Mouse (Mus musculus): ENCODE measurements around the gene Uggt2. TPM values are rescaled to one million over a fixed set of nuclear protein-coding genes. Genes with fewer than 3 reads are reported as not detected.

Uggt2 gene
- polyA plus RNA-seq (2015; fragmentation: Nextera tagmentation; extraction: Ambion mirVana): 15.7 and 16.7 TPM in 2 replicates

DNA sequence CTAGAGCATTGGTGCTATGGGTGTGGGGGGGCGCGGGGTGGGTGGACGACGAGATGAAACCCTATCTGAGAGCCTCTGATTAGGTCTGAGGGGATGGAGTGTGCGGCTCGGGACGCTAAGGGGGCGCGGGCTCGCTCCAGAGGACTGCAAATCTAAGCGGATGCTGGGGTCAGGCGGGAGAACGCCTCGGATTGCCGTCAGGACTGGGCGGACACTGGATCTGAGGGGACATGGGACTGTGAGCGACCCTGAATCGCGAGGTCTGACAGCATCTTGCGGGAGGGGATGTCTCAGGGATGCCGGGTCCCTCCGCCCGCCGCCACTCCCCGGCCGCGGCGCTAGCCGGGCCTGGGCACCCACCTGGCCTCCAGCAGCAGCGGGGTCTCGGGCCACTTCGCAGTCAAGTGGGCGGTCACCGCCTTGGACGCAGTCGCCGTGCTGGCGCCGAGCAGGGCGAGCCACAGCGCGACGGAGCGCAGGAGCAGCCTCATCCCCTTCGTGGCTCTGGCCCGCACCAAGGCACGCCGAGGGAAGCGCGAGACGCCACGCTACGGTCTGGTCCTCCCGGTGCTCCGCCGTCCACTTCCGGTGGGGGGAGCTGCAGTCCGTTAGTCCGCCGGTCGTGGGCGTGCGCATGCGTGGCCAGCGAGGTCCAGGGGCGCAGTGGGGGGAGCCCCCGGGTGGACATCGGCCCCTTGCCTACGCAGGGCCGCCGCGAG lies at the start of gene Uggt2:
TSS of gene Uggt2 (minus strand) at position 580 of the 719 bp plus-strand sequence.
- no peaks in the 10 kb centered on the region for H3K36me3 ChIP-seq (ENCODE audit: control insufficient read depth, insufficient read depth, low read length)
- ATAC-seq (ENCODE audit: low read depth): peak; percentile 95
- no peaks in the 10 kb centered on the region; the same call in 1 of the 2 replicates for H3K4me1 ChIP-seq (replicated peaks; ENCODE audit: control insufficient read depth, insufficient read depth, low read length)
- peak within 1 kb of the TSS; percentile 78 for H3K4me3 ChIP-seq (ENCODE audit: low read length)
- peak within 1 kb of the TSS; percentile 74 for H3K27ac ChIP-seq (ENCODE audit: low read length)
- peak within 1 kb of the TSS; percentile 86 for H3K9ac ChIP-seq (ENCODE audit: low read length)
- no peaks in the 10 kb centered on the region for H3K27me3 ChIP-seq (ENCODE audit: control insufficient read depth, insufficient read depth, low read depth, low read length)
- under 1% methylated on average over 60 of the region's 72 CpGs for WGBS
- peak within 1 kb of the TSS; percentile 93 for H3K4me2 ChIP-seq (ENCODE audit: low read depth, low read length)
- H3K9me3 ChIP-seq (ENCODE audit: control insufficient read depth, low read length): no peaks in the 10 kb centered on the region

DNA sequence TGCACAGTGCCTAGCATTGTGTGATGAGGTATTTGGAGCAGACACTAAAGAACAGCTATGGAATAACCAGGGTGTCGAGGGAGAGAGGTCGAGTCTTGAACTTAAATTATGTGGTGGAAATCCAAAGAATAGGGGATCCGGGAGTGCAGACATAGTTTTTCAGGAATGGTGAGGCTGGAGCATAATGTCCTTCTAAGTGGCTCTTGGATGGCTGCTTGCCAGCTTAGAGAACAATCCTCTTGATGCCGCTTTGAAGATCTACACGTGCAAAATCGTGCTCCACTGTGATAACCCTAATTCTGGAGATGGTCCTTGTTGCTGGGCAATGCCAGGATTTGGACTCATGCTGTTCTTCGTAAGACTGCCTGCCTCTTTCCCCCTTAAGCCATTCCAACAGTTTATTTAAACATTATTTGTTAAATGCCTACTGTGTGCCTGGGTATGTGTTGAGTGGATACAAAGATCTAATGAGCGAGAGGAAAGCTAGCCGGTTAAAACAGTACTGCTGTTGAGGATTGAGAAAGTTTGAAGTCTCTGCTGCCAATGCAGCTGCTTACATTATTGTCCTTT lies 40.2 kb upstream of the Uggt2 start:
- peaks cover 4% of the 10 kb centered on the region; the same call in 1 of the 2 replicates for H3K4me1 ChIP-seq (replicated peaks; ENCODE audit: control insufficient read depth, insufficient read depth, low read length)
- peaks cover 26% of the 10 kb centered on the region for H3K27me3 ChIP-seq (ENCODE audit: control insufficient read depth, insufficient read depth, low read depth, low read length)
- ATAC-seq (ENCODE audit: low read depth): no peak
- H3K4me3 ChIP-seq (ENCODE audit: low read length): peak overlapping the region; percentile 75
- H3K9me3 ChIP-seq (ENCODE audit: control insufficient read depth, low read length): no peaks in the 10 kb centered on the region
- WGBS: 29% methylated on average over 9 of the region's 9 CpGs
- H3K27ac ChIP-seq (ENCODE audit: low read length): no peak overlapping the region
- peak overlapping the region; percentile 78 for H3K9ac ChIP-seq (ENCODE audit: low read length)
- H3K4me2 ChIP-seq (ENCODE audit: low read depth, low read length): peak overlapping the region; percentile 97
- no peaks in the 10 kb centered on the region for H3K36me3 ChIP-seq (ENCODE audit: control insufficient read depth, insufficient read depth, low read length)

DNA sequence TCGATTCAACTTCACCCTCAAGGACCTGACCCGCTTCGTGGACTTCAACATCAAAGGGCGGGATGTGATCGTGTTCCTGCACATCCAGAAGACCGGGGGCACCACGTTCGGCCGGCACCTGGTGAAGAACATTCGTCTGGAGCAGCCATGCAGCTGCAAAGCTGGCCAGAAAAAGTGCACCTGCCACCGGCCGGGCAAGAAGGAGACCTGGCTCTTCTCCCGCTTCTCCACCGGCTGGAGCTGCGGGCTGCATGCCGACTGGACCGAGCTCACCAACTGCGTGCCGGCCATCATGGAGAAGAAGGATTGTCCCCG lies 39.5 kb upstream of the Uggt2 start:
- WGBS: under 1% methylated on average over 20 of the region's 20 CpGs
- ATAC-seq (ENCODE audit: low read depth): no peak
- Histone ChIP-seq H3K9ac (ENCODE audit: low read length) (peak overlapping the region; percentile 78), H3K36me3 (ENCODE audit: control insufficient read depth, insufficient read depth, low read length) (no peaks in the 10 kb centered on the region), H3K27me3 (ENCODE audit: control insufficient read depth, insufficient read depth, low read depth, low read length) (peaks cover 26% of the 10 kb centered on the region), H3K4me3 (ENCODE audit: low read length) (peak overlapping the region; percentile 75), H3K4me1 (replicated peaks; ENCODE audit: control insufficient read depth, insufficient read depth, low read length) (peaks cover 4% of the 10 kb centered on the region; the same call in 1 of the 2 replicates), H3K27ac (ENCODE audit: low read length) (no peak overlapping the region), H3K9me3 (ENCODE audit: control insufficient read depth, low read length) (no peaks in the 10 kb centered on the region), H3K4me2 (ENCODE audit: low read depth, low read length) (peak overlapping the region; percentile 97)

DNA sequence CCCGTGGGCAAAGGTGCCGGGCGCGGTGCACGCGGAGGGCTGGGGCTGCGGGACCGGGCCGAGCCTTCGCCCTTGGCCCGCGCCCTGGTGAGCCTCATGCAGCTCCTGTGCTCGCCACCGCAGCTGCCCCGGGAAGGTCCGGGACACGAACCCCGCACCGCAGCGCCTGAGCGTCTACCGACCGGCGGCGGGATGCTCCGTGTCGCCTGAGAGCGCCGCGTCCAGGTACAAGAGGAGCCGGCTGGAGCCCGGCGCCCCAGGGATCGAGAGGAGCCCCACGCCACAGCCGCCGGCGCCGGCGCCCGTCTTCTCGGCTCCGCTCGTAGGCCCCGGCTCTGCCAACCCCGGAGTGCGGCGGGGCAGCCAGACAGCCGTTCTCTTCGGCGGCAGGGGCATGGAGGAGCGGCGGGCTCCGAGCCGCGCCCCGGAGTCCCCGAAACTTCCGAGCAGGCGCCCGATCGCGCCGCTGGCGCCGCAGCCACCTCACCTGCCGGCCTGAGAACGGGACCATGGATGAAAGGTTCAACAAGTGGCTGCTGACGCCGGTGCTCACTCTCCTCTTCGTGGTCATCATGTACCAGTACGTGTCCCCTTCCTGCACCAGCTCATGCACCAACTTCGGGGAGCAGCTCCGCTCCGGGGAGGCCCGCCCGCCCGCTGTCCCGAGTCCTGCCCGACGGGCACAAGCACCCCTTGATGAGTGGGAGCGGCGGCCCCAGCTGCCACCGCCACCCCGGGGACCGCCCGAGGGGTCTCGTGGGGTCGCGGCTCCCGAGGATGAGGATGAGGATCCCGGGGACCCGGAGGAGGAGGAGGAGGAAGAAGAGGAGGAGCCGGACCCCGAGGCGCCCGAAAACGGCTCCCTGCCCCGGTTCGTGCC lies 38.9 kb upstream of the Uggt2 start, which contains the start of gene Hs6st3:
TSS of gene Hs6st3 (plus strand) at position 436 of the 880 bp plus-strand sequence.
- Histone ChIP-seq H3K27ac (ENCODE audit: low read length) (no peak within 1 kb of the TSS), H3K36me3 (ENCODE audit: control insufficient read depth, insufficient read depth, low read length) (no peaks in the 10 kb centered on the region), H3K9me3 (ENCODE audit: control insufficient read depth, low read length) (no peaks in the 10 kb centered on the region), H3K9ac (ENCODE audit: low read length) (peak within 1 kb of the TSS; percentile 78), H3K27me3 (ENCODE audit: control insufficient read depth, insufficient read depth, low read depth, low read length) (peaks cover 26% of the 10 kb centered on the region), H3K4me3 (ENCODE audit: low read length) (peak within 1 kb of the TSS; percentile 75), H3K4me1 (replicated peaks; ENCODE audit: control insufficient read depth, insufficient read depth, low read length) (peaks cover 4% of the 10 kb centered on the region; the same call in 1 of the 2 replicates), H3K4me2 (ENCODE audit: low read depth, low read length) (peak within 1 kb of the TSS; percentile 97)
- ATAC-seq (ENCODE audit: low read depth): peak; percentile 41
- under 1% methylated on average over 70 of the region's 100 CpGs for WGBS

DNA sequence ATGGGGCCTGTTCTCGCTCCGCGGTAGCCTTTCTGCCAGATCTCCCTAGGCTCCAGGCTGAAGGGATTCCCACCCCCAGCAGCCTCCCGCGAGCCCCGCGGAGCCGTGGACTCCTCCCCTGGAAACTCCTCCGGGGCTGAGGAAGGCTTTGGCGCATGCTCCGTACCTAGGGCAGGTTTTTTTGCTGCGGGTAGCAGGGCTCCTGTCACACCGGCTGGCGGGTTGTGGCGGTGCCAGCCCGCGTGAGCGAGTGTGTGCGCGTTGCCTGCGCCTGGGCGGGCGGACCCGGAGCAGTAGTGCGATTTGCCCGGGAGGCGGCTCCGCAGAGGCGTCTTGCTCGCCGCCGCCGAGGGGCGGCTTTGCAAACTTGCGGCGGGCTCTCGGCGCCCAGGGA lies 38.3 kb upstream of the Uggt2 start:
- Histone ChIP-seq H3K9me3 (ENCODE audit: control insufficient read depth, low read length) (no peaks in the 10 kb centered on the region), H3K4me1 (replicated peaks; ENCODE audit: control insufficient read depth, insufficient read depth, low read length) (peaks cover 4% of the 10 kb centered on the region; the same call in 1 of the 2 replicates), H3K36me3 (ENCODE audit: control insufficient read depth, insufficient read depth, low read length) (no peaks in the 10 kb centered on the region), H3K4me3 (ENCODE audit: low read length) (peak overlapping the region; percentile 75), H3K9ac (ENCODE audit: low read length) (peak overlapping the region; percentile 78), H3K27ac (ENCODE audit: low read length) (no peak overlapping the region), H3K27me3 (ENCODE audit: control insufficient read depth, insufficient read depth, low read depth, low read length) (peaks cover 26% of the 10 kb centered on the region), H3K4me2 (ENCODE audit: low read depth, low read length) (peak overlapping the region; percentile 97)
- under 1% methylated on average over 38 of the region's 38 CpGs for WGBS
- peak; percentile 86 for ATAC-seq (ENCODE audit: low read depth)

DNA sequence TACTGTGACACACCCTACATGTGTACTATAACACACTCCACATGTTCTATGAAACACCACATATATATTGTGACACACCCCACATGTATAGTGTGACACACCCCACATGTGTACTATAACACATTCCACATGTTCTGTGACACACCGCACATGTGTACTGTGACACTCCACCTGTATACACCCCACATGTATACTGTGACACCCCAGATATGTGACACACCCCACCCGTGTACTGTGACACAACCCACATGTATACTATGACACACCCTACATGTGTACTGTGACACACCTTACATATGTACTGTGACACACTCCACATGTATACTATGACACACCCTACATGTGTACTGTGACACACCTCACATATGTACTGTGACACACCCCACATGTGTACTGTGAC lies 28.1 kb upstream of the Uggt2 start:
- no peak for ATAC-seq (ENCODE audit: low read depth)
- no peaks in the 10 kb centered on the region for H3K4me1 ChIP-seq (replicated peaks; ENCODE audit: control insufficient read depth, insufficient read depth, low read length)
- H3K27ac ChIP-seq (ENCODE audit: low read length): no peak overlapping the region
- no peaks in the 10 kb centered on the region for H3K9me3 ChIP-seq (ENCODE audit: control insufficient read depth, low read length)
- H3K4me3 ChIP-seq (ENCODE audit: low read length): no peak overlapping the region
- 91% methylated on average over 2 of the region's 2 CpGs for WGBS
- H3K27me3 ChIP-seq (ENCODE audit: control insufficient read depth, insufficient read depth, low read depth, low read length): no peaks in the 10 kb centered on the region
- no peak overlapping the region for H3K9ac ChIP-seq (ENCODE audit: low read length)
- no peak overlapping the region for H3K4me2 ChIP-seq (ENCODE audit: low read depth, low read length)
- no peaks in the 10 kb centered on the region for H3K36me3 ChIP-seq (ENCODE audit: control insufficient read depth, insufficient read depth, low read length)

DNA sequence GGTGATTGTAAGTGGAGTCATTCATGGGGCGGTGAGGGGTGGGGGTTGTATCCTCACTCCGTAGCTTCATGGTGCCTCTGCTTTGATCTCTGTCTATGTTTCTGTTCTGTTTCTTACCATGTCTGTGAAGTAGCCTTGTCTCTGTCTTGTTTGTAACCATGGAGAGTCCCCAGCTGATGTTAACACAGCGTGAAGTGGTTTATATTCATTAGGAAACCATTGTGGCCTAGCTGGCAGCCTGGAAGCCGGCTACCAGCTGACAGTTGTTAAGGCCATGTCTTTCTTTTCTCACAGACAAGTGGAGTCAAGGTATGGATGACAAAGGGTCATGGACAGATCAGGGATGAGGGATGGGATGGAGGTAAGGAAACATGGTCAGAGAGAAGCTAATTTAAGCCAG lies 26.6 kb upstream of the Uggt2 start:
- Histone ChIP-seq H3K9me3 (ENCODE audit: control insufficient read depth, low read length) (no peaks in the 10 kb centered on the region; the same call in 1 of the 2 replicates), H3K27me3 (ENCODE audit: control insufficient read depth, insufficient read depth, low read depth, low read length) (no peaks in the 10 kb centered on the region), H3K4me3 (ENCODE audit: low read length) (no peak overlapping the region), H3K36me3 (ENCODE audit: control insufficient read depth, insufficient read depth, low read length) (no peaks in the 10 kb centered on the region), H3K27ac (ENCODE audit: low read length) (no peak overlapping the region), H3K9ac (ENCODE audit: low read length) (no peak overlapping the region), H3K4me2 (ENCODE audit: low read depth, low read length) (no peak overlapping the region), H3K4me1 (replicated peaks; ENCODE audit: control insufficient read depth, insufficient read depth, low read length) (no peaks in the 10 kb centered on the region)
- WGBS: 73% methylated on average over 4 of the region's 4 CpGs
- ATAC-seq (ENCODE audit: low read depth): no peak

DNA sequence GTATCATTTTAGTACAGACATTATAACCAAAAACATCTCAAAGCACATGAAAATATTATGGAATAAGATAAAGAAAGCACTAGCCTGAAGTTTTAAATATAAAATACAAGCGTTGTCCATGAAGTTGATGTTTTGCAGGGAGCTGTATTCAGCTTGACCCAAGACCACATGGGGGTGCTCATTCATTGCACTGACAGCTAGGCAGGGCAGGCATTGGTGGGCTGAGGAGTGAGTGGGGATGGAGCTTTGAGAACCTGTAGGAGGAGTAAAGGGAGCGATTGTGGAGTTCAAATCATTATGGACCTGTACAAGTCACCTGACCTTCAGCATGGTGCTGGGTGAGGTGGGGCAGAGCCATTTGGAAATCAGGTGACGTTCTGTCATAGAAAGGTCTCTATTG lies 24.8 kb upstream of the Uggt2 start:
- no peaks in the 10 kb centered on the region for H3K27me3 ChIP-seq (ENCODE audit: control insufficient read depth, insufficient read depth, low read depth, low read length)
- H3K9ac ChIP-seq (ENCODE audit: low read length): no peak overlapping the region
- ATAC-seq (ENCODE audit: low read depth): peak; percentile 91
- WGBS: 21% methylated on average over 3 of the region's 3 CpGs
- H3K27ac ChIP-seq (ENCODE audit: low read length): peak overlapping the region; percentile 82
- H3K36me3 ChIP-seq (ENCODE audit: control insufficient read depth, insufficient read depth, low read length): no peaks in the 10 kb centered on the region
- H3K4me3 ChIP-seq (ENCODE audit: low read length): peak overlapping the region; percentile 46
- H3K9me3 ChIP-seq (ENCODE audit: control insufficient read depth, low read length): no peaks in the 10 kb centered on the region; the same call in 1 of the 2 replicates
- H3K4me2 ChIP-seq (ENCODE audit: low read depth, low read length): peak overlapping the region; percentile 61
- H3K4me1 ChIP-seq (replicated peaks; ENCODE audit: control insufficient read depth, insufficient read depth, low read length): no peaks in the 10 kb centered on the region

DNA sequence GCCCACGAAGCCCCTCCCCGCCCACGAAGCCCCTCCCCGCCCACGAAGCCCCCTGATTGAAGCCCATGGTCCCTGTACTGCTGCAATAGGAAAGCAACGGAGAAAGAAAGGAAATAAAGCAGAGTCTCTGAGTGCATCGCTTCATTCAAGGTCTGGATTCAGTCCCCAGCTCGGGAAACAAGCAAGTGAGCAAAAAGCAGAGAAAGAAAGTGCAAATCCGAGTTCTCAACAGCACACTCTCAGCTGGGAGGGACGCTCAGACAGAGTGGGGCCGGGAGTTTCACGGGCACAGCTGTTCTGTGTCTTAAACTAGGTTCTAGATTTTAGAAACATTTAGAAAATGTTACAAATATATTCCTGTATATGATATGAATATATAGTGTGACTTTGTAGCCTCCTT lies 24.4 kb upstream of the Uggt2 start:
- peak overlapping the region; percentile 82 for H3K27ac ChIP-seq (ENCODE audit: low read length)
- H3K27me3 ChIP-seq (ENCODE audit: control insufficient read depth, insufficient read depth, low read depth, low read length): no peaks in the 10 kb centered on the region
- H3K4me2 ChIP-seq (ENCODE audit: low read depth, low read length): peak overlapping the region; percentile 61
- peak overlapping the region; percentile 54 for H3K9ac ChIP-seq (ENCODE audit: low read length)
- peak; percentile 69 for ATAC-seq (ENCODE audit: low read depth)
- WGBS: 9% methylated on average over 12 of the region's 12 CpGs
- H3K4me3 ChIP-seq (ENCODE audit: low read length): peak overlapping the region; percentile 46
- no peaks in the 10 kb centered on the region for H3K36me3 ChIP-seq (ENCODE audit: control insufficient read depth, insufficient read depth, low read length)
- no peaks in the 10 kb centered on the region for H3K4me1 ChIP-seq (replicated peaks; ENCODE audit: control insufficient read depth, insufficient read depth, low read length)
- H3K9me3 ChIP-seq (ENCODE audit: control insufficient read depth, low read length): no peaks in the 10 kb centered on the region; the same call in 1 of the 2 replicates
